Mouse (Mus musculus): Measurements from ENCODE around the gene Tcf3.

- TF ChIP-seq CTCF (IDR thresholded peaks at IDR 0.05; ENCODE audit: borderline replicate concordance, extremely low read depth, insufficient read depth, insufficient read length) = no peak
- no peak for TF ChIP-seq POLR2A (IDR thresholded peaks at IDR 0.05; ENCODE audit: borderline replicate concordance, extremely low read depth, insufficient read depth, insufficient read length, poor library complexity, severe bottlenecking)
Measured at GRCm38 (mm10) chr10:80368392-80368791, 65.1 kb downstream of the Tcf3 start.
